Mouse (Mus musculus) midbrain, embryonic 13.5 days (tissue): Measurements from ENCODE around the gene Gm8909. TPM values are rescaled to one million over a fixed set of nuclear protein-coding genes. Genes with fewer than 3 reads are reported as not detected.
"Not testable (repeated sequence)": the region's sequence is repeated elsewhere in the genome, so short reads cannot be mapped to it uniquely, and the experiment has no call there.

Source experiments
- ATAC-seq: fragments of 200-750 bp; cut with Nextera tagmentation; 2 replicates; pipeline ENCODE4 v1.8.0; 2017; ENCODE audit warnings: mild to moderate bottlenecking, moderate TSS enrichment, moderate library complexity
- H3K27ac ChIP-seq: fragments of 300-500 bp; sonication (generic); 2 replicates; pipeline ENCODE4 v1.5.1; 2015; ENCODE audit warnings: inconsistent platforms, mild to moderate bottlenecking, moderate library complexity
- H3K27me3 ChIP-seq: fragments of 300-500 bp; sonication (generic); 2 replicates; pipeline ENCODE4 v1.6.1; 2015; ENCODE audit warnings: mild to moderate bottlenecking, inconsistent platforms
- H3K36me3 ChIP-seq: fragments of 300-500 bp; sonication (generic); 2 replicates; pipeline ENCODE4 v1.6.1; 2015; ENCODE audit warnings: mild to moderate bottlenecking, inconsistent platforms
- H3K4me1 ChIP-seq: fragments of 300-500 bp; sonication (generic); replicated peaks from 2 replicates; pipeline ENCODE4 v1.6.1; 2015; ENCODE audit warnings: inconsistent platforms
- H3K4me2 ChIP-seq: fragments of 300-500 bp; sonication (generic); replicated peaks from 2 replicates; pipeline ENCODE4 v1.6.1; 2015; ENCODE audit warnings: moderate library complexity, mild to moderate bottlenecking, inconsistent platforms
- H3K4me3 ChIP-seq: fragments of 300-500 bp; sonication (generic); replicated peaks from 2 replicates; pipeline ENCODE4 v1.5.1; 2015; ENCODE audit warnings: mild to moderate bottlenecking, inconsistent platforms
- H3K9ac ChIP-seq: fragments of 300-500 bp; sonication (generic); replicated peaks from 2 replicates; pipeline ENCODE4 v1.6.1; 2015; ENCODE audit warnings: mild to moderate bottlenecking, inconsistent platforms
- H3K9me3 ChIP-seq: fragments of 300-500 bp; sonication (generic); 2 replicates; pipeline ENCODE4 v1.6.1; 2016; ENCODE audit warnings: mild to moderate bottlenecking, inconsistent platforms
- WGBS: fragments of 180-500 bp; shearing (Covaris S2); methylation state at CpG from one replicate; pipeline ENCODE4 v1.1.7; 2015; 5-methylcytosine and 5-hydroxymethylcytosine counted together
- polyA plus RNA-seq: library from polyadenylated mRNA; unstranded; fragments of >200 nt; fragmentation: Nextera tagmentation; extraction: Ambion mirVana; gene quantifications from 2 replicates; pipeline ENCODE4 v1.2.1, GENCODE M21; 2015

Gene Gm8909
- polyA plus RNA-seq, 1 experiment from 2014 or later = not detected

GRCm38 (mm10) chr17:36157782-36158181 is 10.6 kb downstream of the Gm8909 start:
- H3K9ac ChIP-seq = not testable (repeated sequence)
- 0 out of 2 replicates have a peak, but pooled peaks have one; percentile 9 for ATAC-seq

GRCm38 (mm10) chr17:36154271-36155149 is 13.8 kb downstream of the Gm8909 start:
- ATAC-seq = no peak
- Histone ChIP-seq H3K27ac (no peak overlapping the region), H3K4me1 (peaks cover 8% of the 10 kb centered on the region; the same call in 1 of the 2 replicates), H3K4me3 (no peak overlapping the region), H3K9me3 (no peaks in the 10 kb centered on the region), H3K4me2 (no peak overlapping the region), H3K36me3 (no peaks in the 10 kb centered on the region), H3K27me3 (peaks cover 55% of the 10 kb centered on the region), H3K9ac (no peak overlapping the region)
- 20% methylated on average over 3 of the region's 3 CpGs for WGBS

More at GRCm38 (mm10) chr17:36157782-36158181, 10.6 kb downstream of the Gm8909 start:
- H3K4me1 ChIP-seq, H3K36me3 ChIP-seq, H3K27ac ChIP-seq, H3K9me3 ChIP-seq: not testable (repeated sequence)
- Histone ChIP-seq H3K27me3 (peaks cover 78% of the 10 kb centered on the region), H3K4me2 (peak overlapping the region; percentile 50), H3K4me3 (peak overlapping the region; percentile 27)
- WGBS = under 1% methylated on average over 36 of the region's 36 CpGs

- 47% methylated on average over 4 of the region's 4 CpGs for WGBS
- H3K27me3 ChIP-seq = peaks cover 40% of the 10 kb centered on the region
- not testable (repeated sequence) for ATAC-seq
These were observed 17.1 kb downstream of the Gm8909 start for GRCm38 (mm10) chr17:36151200-36151599.

GRCm38 (mm10) chr17:36148468-36148867 is 19.9 kb downstream of the Gm8909 start:
- H3K9me3 ChIP-seq, H3K4me1 ChIP-seq, H3K36me3 ChIP-seq, H3K4me2 ChIP-seq, ATAC-seq, H3K9ac ChIP-seq, H3K27ac ChIP-seq, H3K4me3 ChIP-seq: not testable (repeated sequence)
- 64% methylated on average over 5 of the region's 5 CpGs for WGBS
- peaks cover 48% of the 10 kb centered on the region for H3K27me3 ChIP-seq

More at GRCm38 (mm10) chr17:36151200-36151599, 17.1 kb downstream of the Gm8909 start:
- H3K36me3 ChIP-seq, H3K27ac ChIP-seq, H3K4me1 ChIP-seq, H3K9ac ChIP-seq, H3K9me3 ChIP-seq, H3K4me3 ChIP-seq, H3K4me2 ChIP-seq: not testable (repeated sequence)

GRCm38 (mm10) chr17:36146937-36147336 is 21.4 kb downstream of the Gm8909 start:
- WGBS = 88% methylated on average over 1 of the region's 1 CpGs
- peaks cover 55% of the 10 kb centered on the region for H3K27me3 ChIP-seq
- not testable (repeated sequence) for H3K27ac ChIP-seq, H3K4me1 ChIP-seq, H3K4me3 ChIP-seq, ATAC-seq, H3K36me3 ChIP-seq, H3K4me2 ChIP-seq, H3K9me3 ChIP-seq, H3K9ac ChIP-seq

GRCm38 (mm10) chr17:36145861-36146156 is 22.5 kb downstream of the Gm8909 start:
- Histone ChIP-seq H3K4me2 (peak overlapping the region; percentile 52), H3K4me3 (peak overlapping the region; percentile 35), H3K27me3 (peaks cover 61% of the 10 kb centered on the region), H3K9ac (0 out of 2 replicates have a peak overlapping the region, but pooled peaks have one; percentile 52)
- ATAC-seq, H3K4me1 ChIP-seq, H3K36me3 ChIP-seq, H3K9me3 ChIP-seq, H3K27ac ChIP-seq: not testable (repeated sequence)
- 1% methylated on average over 13 of the region's 13 CpGs for WGBS

GRCm38 (mm10) chr17:36145111-36145860 is 23.1 kb downstream of the Gm8909 start:
- no peaks in the 10 kb centered on the region for H3K9me3 ChIP-seq
- ATAC-seq = peak; percentile 70
- H3K27ac ChIP-seq = no peak overlapping the region
- H3K4me1 ChIP-seq = peaks cover 10% of the 10 kb centered on the region
- peak overlapping the region; percentile 52; the same call in 1 of the 2 replicates for H3K9ac ChIP-seq
- WGBS = 2% methylated on average over 73 of the region's 78 CpGs
- peaks cover 61% of the 10 kb centered on the region for H3K27me3 ChIP-seq
- H3K36me3 ChIP-seq = no peaks in the 10 kb centered on the region
- H3K4me2 ChIP-seq = peak overlapping the region; percentile 52
- H3K4me3 ChIP-seq = peak overlapping the region; percentile 35

- not testable (repeated sequence) for H3K4me3 ChIP-seq, H3K9me3 ChIP-seq, H3K4me1 ChIP-seq, H3K9ac ChIP-seq, H3K36me3 ChIP-seq, H3K4me2 ChIP-seq, ATAC-seq, H3K27ac ChIP-seq
- peaks cover 19% of the 10 kb centered on the region for H3K27me3 ChIP-seq
- WGBS = 80% methylated on average over 1 of the region's 1 CpGs
These were observed 32.0 kb downstream of the Gm8909 start for GRCm38 (mm10) chr17:36136299-36136848.

GRCm38 (mm10) chr17:36135421-36136231 is 32.7 kb downstream of the Gm8909 start:
- not testable (repeated sequence) for H3K9ac ChIP-seq, H3K4me1 ChIP-seq, H3K4me2 ChIP-seq, H3K4me3 ChIP-seq, H3K36me3 ChIP-seq, ATAC-seq, H3K9me3 ChIP-seq, H3K27ac ChIP-seq
- peaks cover 19% of the 10 kb centered on the region for H3K27me3 ChIP-seq

- Histone ChIP-seq H3K36me3 (no peaks in the 10 kb centered on the region), H3K9me3 (no peaks in the 10 kb centered on the region), H3K4me2 (no peak overlapping the region), H3K9ac (no peak overlapping the region), H3K4me3 (no peak overlapping the region), H3K27ac (no peak overlapping the region), H3K27me3 (0 out of 2 replicates have a peak, but pooled peaks cover 8% of the 10 kb centered on the region), H3K4me1 (no peaks in the 10 kb centered on the region)
- WGBS = 78% methylated on average over 5 of the region's 5 CpGs
- no peak for ATAC-seq
These were observed 36.6 kb downstream of the Gm8909 start for GRCm38 (mm10) chr17:36131516-36132265.
